Mouse (Mus musculus) lung, adult 2 months (tissue): ENCODE measurements at regions not wholly inside any gene's neighbourhood (a gene's known extent, or its start where the extent isn't known, plus 50 kb on each side); places are given as distances from the start of the nearest gene placed in this dataset.

Source experiments
- CTCF ChIP-seq: fragments of 200-500 bp; IDR thresholded peaks from 2 replicates; pipeline ENCODE4 v1.5.1; 2011; ENCODE audit warnings: mild to moderate bottlenecking, low read length, control low read depth; ENCODE audit not compliant: insufficient read depth
- POLR2A ChIP-seq: fragments of 200-500 bp; IDR thresholded peaks from 2 replicates; pipeline ENCODE4 v1.6.1; 2011; ENCODE audit warnings: low read depth, mild to moderate bottlenecking, control low read depth, low read length, borderline replicate concordance; ENCODE audit errors: extremely low read depth

- TF ChIP-seq CTCF (no peak), POLR2A (no peak)
Observed at GRCm38 (mm10) chr11:82508564-82508963, 119.9 kb downstream of the Tmem132e start.
